Mouse (Mus musculus): Measurements from ENCODE around the gene Mical2. TPM values are rescaled to one million over a fixed set of nuclear protein-coding genes. Genes with fewer than 3 reads are reported as not detected.
A peak's percentile ranks its signal among the peaks of the same experiment; 100 is the strongest.

Mical2 gene
- total and polyA plus RNA-seq, 3 experiments, result 44.8 to 89.1 (median 87.7) TPM

GRCm38 (mm10) chr7:112452471-112452870 lies 226.8 kb downstream of the Mical2 start:
- no peak for DNase-seq
- WGBS, result 65% methylated on average over 5 of the region's 5 CpGs
- TF ChIP-seq EP300 (IDR thresholded peaks at IDR 0.05; ENCODE audit: insufficient read depth, low read depth, low read length), result no peak
- TF ChIP-seq CTCF (IDR thresholded peaks at IDR 0.05), result no peak
- no peak for TF ChIP-seq POLR2A (IDR thresholded peaks at IDR 0.05; ENCODE audit: insufficient read depth, low read depth, low read length)
- no peak overlapping the region for H3K4me3 ChIP-seq
- intact Hi-C loops (cut with DNase I), result no loop called here
- no peaks in the 10 kb centered on the region for H3K36me3 ChIP-seq (ENCODE audit: control insufficient read depth, insufficient read depth, low read length)
- H3K27ac ChIP-seq, result no peak overlapping the region
- peaks cover 4% of the 10 kb centered on the region for H3K79me2 ChIP-seq (replicated peaks; ENCODE audit: control insufficient read depth, insufficient read depth, low read length)
- no peaks in the 10 kb centered on the region for H3K27me3 ChIP-seq (ENCODE audit: control insufficient read depth, insufficient read depth, low read length)
- H3K9ac ChIP-seq (ENCODE audit: low read depth, low read length), result no peak overlapping the region
- peaks cover 9% of the 10 kb centered on the region; the same call in 1 of the 2 replicates for H3K4me1 ChIP-seq (ENCODE audit: control insufficient read depth, insufficient read depth, low read length)

GRCm38 (mm10) chr7:112453805-112454214 lies 228.2 kb downstream of the Mical2 start:
- Histone ChIP-seq H3K4me3 (no peak overlapping the region), H3K79me2 (replicated peaks; ENCODE audit: control insufficient read depth, insufficient read depth, low read length) (peaks cover 6% of the 10 kb centered on the region), H3K36me3 (ENCODE audit: control insufficient read depth, insufficient read depth, low read length) (no peaks in the 10 kb centered on the region), H3K27ac (peak overlapping the region; percentile 20), H3K27me3 (ENCODE audit: control insufficient read depth, insufficient read depth, low read length) (no peaks in the 10 kb centered on the region), H3K9ac (ENCODE audit: low read depth, low read length) (no peak overlapping the region), H3K4me1 (ENCODE audit: control insufficient read depth, insufficient read depth, low read length) (peaks cover 12% of the 10 kb centered on the region)
- intact Hi-C loops (cut with DNase I), result no loop called here
- 38% methylated on average over 3 of the region's 3 CpGs for WGBS
- TF ChIP-seq POLR2A (IDR thresholded peaks at IDR 0.05; ENCODE audit: insufficient read depth, low read depth, low read length) (no peak), CTCF (IDR thresholded peaks at IDR 0.05) (no peak), EP300 (IDR thresholded peaks at IDR 0.05; ENCODE audit: insufficient read depth, low read depth, low read length) (no peak)
- peak in 1 of 2 experiments; percentile 15 for DNase-seq

GRCm38 (mm10) chr7:112454380-112454779 lies 228.7 kb downstream of the Mical2 start:
- TF ChIP-seq EP300 (IDR thresholded peaks at IDR 0.05; ENCODE audit: insufficient read depth, low read depth, low read length) (no peak), POLR2A (IDR thresholded peaks at IDR 0.05; ENCODE audit: insufficient read depth, low read depth, low read length) (no peak), CTCF (IDR thresholded peaks at IDR 0.05) (no peak)
- WGBS, result 79% methylated on average over 6 of the region's 6 CpGs
- no peak overlapping the region for H3K9ac ChIP-seq (ENCODE audit: low read depth, low read length)

GRCm38 (mm10) chr7:112454951-112455350 lies 229.3 kb downstream of the Mical2 start:
- H3K9ac ChIP-seq (ENCODE audit: low read depth, low read length), result no peak overlapping the region
- H3K27me3 ChIP-seq (ENCODE audit: control insufficient read depth, insufficient read depth, low read length), result no peaks in the 10 kb centered on the region
- TF ChIP-seq EP300 (IDR thresholded peaks at IDR 0.05; ENCODE audit: insufficient read depth, low read depth, low read length) (no peak), CTCF (IDR thresholded peaks at IDR 0.05) (no peak), POLR2A (IDR thresholded peaks at IDR 0.05; ENCODE audit: insufficient read depth, low read depth, low read length) (no peak)
- H3K36me3 ChIP-seq (ENCODE audit: control insufficient read depth, insufficient read depth, low read length), result no peaks in the 10 kb centered on the region
- 81% methylated on average over 2 of the region's 2 CpGs for WGBS
- intact Hi-C loops (cut with DNase I), result no loop called here
- peaks cover 12% of the 10 kb centered on the region for H3K4me1 ChIP-seq (ENCODE audit: control insufficient read depth, insufficient read depth, low read length)
- no peak for DNase-seq
- no peak overlapping the region for H3K27ac ChIP-seq
- H3K79me2 ChIP-seq (replicated peaks; ENCODE audit: control insufficient read depth, insufficient read depth, low read length), result peaks cover 8% of the 10 kb centered on the region
- H3K4me3 ChIP-seq, result no peak overlapping the region

More at GRCm38 (mm10) chr7:112454380-112454779, 228.7 kb downstream of the Mical2 start:
- Histone ChIP-seq H3K36me3 (ENCODE audit: control insufficient read depth, insufficient read depth, low read length) (no peaks in the 10 kb centered on the region), H3K4me3 (no peak overlapping the region), H3K4me1 (ENCODE audit: control insufficient read depth, insufficient read depth, low read length) (peaks cover 12% of the 10 kb centered on the region), H3K27ac (peak overlapping the region; percentile 7), H3K27me3 (ENCODE audit: control insufficient read depth, insufficient read depth, low read length) (no peaks in the 10 kb centered on the region), H3K79me2 (replicated peaks; ENCODE audit: control insufficient read depth, insufficient read depth, low read length) (peaks cover 7% of the 10 kb centered on the region)
- no peak for DNase-seq
- intact Hi-C loops (cut with DNase I), result no loop called here

- DNase-seq, result no peak
- H3K4me3 ChIP-seq, result no peak overlapping the region
- 53% methylated on average over 5 of the region's 5 CpGs for WGBS
- intact Hi-C loops (cut with DNase I), result no loop called here
- no peak overlapping the region for H3K9ac ChIP-seq (ENCODE audit: low read depth, low read length)
- no peak overlapping the region for H3K27ac ChIP-seq
- TF ChIP-seq EP300 (IDR thresholded peaks at IDR 0.05; ENCODE audit: insufficient read depth, low read depth, low read length), result no peak
- no peak for TF ChIP-seq POLR2A (IDR thresholded peaks at IDR 0.05; ENCODE audit: insufficient read depth, low read depth, low read length)
- no peak for TF ChIP-seq CTCF (IDR thresholded peaks at IDR 0.05)
- no peaks in the 10 kb centered on the region for H3K27me3 ChIP-seq (ENCODE audit: control insufficient read depth, insufficient read depth, low read length)
- peaks cover 12% of the 10 kb centered on the region for H3K4me1 ChIP-seq (ENCODE audit: control insufficient read depth, insufficient read depth, low read length)
- H3K79me2 ChIP-seq (replicated peaks; ENCODE audit: control insufficient read depth, insufficient read depth, low read length), result peaks cover 9% of the 10 kb centered on the region
- no peaks in the 10 kb centered on the region for H3K36me3 ChIP-seq (ENCODE audit: control insufficient read depth, insufficient read depth, low read length)
Observed at GRCm38 (mm10) chr7:112455566-112456110, 230.0 kb downstream of the Mical2 start.

GRCm38 (mm10) chr7:112457373-112457772 lies 231.7 kb downstream of the Mical2 start:
- H3K27me3 ChIP-seq (ENCODE audit: control insufficient read depth, insufficient read depth, low read length), result no peaks in the 10 kb centered on the region
- DNase-seq, result no peak
- intact Hi-C loops (cut with DNase I), result no loop called here
- TF ChIP-seq EP300 (IDR thresholded peaks at IDR 0.05; ENCODE audit: insufficient read depth, low read depth, low read length) (no peak), CTCF (IDR thresholded peaks at IDR 0.05) (no peak), POLR2A (IDR thresholded peaks at IDR 0.05; ENCODE audit: insufficient read depth, low read depth, low read length) (no peak)
- no peak overlapping the region for H3K27ac ChIP-seq
- H3K36me3 ChIP-seq (ENCODE audit: control insufficient read depth, insufficient read depth, low read length), result no peaks in the 10 kb centered on the region
- H3K79me2 ChIP-seq (replicated peaks; ENCODE audit: control insufficient read depth, insufficient read depth, low read length), result peaks cover 9% of the 10 kb centered on the region
- H3K9ac ChIP-seq (ENCODE audit: low read depth, low read length), result no peak overlapping the region
- H3K4me1 ChIP-seq (ENCODE audit: control insufficient read depth, insufficient read depth, low read length), result peaks cover 12% of the 10 kb centered on the region
- WGBS, result 82% methylated on average over 4 of the region's 4 CpGs
- H3K4me3 ChIP-seq, result no peak overlapping the region
